Mouse (Mus musculus) lung, postnatal 0 days (tissue): Measurements from ENCODE around the gene Il11ra1.

Experiments used
- CTCF ChIP-seq: IDR thresholded peaks from 2 replicates; pipeline ENCODE4 v1.5.1; 2016; ENCODE audit warnings: antibody characterized with exemption, mild to moderate bottlenecking
- EP300 ChIP-seq: IDR thresholded peaks from 2 replicates; pipeline ENCODE4 v1.6.1; 2016; ENCODE audit warnings: antibody characterized with exemption, mild to moderate bottlenecking, control low read depth

DNA sequence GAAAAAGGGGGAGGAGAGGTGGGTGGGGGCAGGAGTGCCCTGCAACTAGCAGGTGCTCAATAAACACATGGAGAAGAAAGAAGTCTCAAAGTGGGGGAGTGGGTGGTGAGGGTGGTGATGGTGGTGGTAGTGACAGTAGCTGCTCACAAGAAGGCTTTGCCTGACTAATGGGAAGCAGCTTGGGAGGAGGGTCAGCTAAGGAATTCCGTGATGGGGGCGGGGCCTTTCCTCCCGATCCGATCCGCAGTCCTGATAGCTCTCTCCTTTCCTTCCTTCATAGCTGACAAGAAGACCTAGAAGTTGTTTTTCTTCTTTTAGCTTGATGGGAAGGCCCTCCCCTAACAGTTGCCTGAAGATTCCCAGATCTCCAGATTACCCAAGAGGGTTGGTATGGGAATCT, 4.9 kb downstream of the Il11ra1 start:
- TF ChIP-seq CTCF = no peak
- no peak for TF ChIP-seq EP300
